Mouse (Mus musculus) embryonic facial prominence, embryonic 15.5 days (tissue): ENCODE data around the gene Crhr1. TPM values are rescaled to one million over a fixed set of nuclear protein-coding genes. Genes with fewer than 3 reads are reported as not detected.

Experiments
- ATAC-seq: fragments of 200-750 bp; cut with Nextera tagmentation; 2 replicates; pipeline ENCODE4 v1.8.0; 2017; ENCODE audit warnings: low read depth, moderate TSS enrichment; ENCODE audit not compliant: insufficient number of reproducible peaks, low FRiP score, low TSS enrichment
- H3K27ac ChIP-seq: fragments of 300-500 bp; sonication (generic); replicated peaks from 2 replicates; pipeline ENCODE4 v1.5.1; 2015; ENCODE audit warnings: mild to moderate bottlenecking, inconsistent platforms
- H3K27me3 ChIP-seq: fragments of 300-500 bp; sonication (generic); 2 replicates; pipeline ENCODE4 v1.6.1; 2015; ENCODE audit warnings: inconsistent platforms
- H3K36me3 ChIP-seq: fragments of 300-500 bp; sonication (generic); 2 replicates; pipeline ENCODE4 v1.6.1; 2015; ENCODE audit warnings: mild to moderate bottlenecking, inconsistent platforms
- H3K4me1 ChIP-seq: fragments of 300-500 bp; sonication (generic); 2 replicates; pipeline ENCODE4 v1.6.1; 2015; ENCODE audit warnings: inconsistent platforms
- H3K4me2 ChIP-seq: fragments of 300-500 bp; sonication (generic); replicated peaks from 2 replicates; pipeline ENCODE4 v1.6.1; 2015; ENCODE audit warnings: mild to moderate bottlenecking, inconsistent platforms
- H3K4me3 ChIP-seq: fragments of 300-500 bp; sonication (generic); replicated peaks from 2 replicates; pipeline ENCODE4 v1.5.1; 2015; ENCODE audit warnings: mild to moderate bottlenecking, inconsistent platforms
- H3K9ac ChIP-seq: fragments of 300-500 bp; sonication (generic); 2 replicates; pipeline ENCODE4 v1.6.1; 2015; ENCODE audit warnings: inconsistent platforms
- H3K9me3 ChIP-seq: fragments of 300-500 bp; sonication (generic); replicated peaks from 2 replicates; pipeline ENCODE4 v1.6.1; 2016; ENCODE audit warnings: inconsistent platforms
- WGBS: fragments of 180-500 bp; shearing (Covaris S2); methylation state at CpG from one replicate; pipeline ENCODE4 v1.1.7; 2015; 5-methylcytosine and 5-hydroxymethylcytosine counted together
- polyA plus RNA-seq: library from polyadenylated mRNA; unstranded; fragments of >200 nt; fragmentation: Nextera tagmentation; extraction: Ambion mirVana; gene quantifications from 2 replicates; pipeline ENCODE4 v1.2.1, GENCODE M21; 2015

Gene Crhr1
- 0.21 and 0.34 TPM in 2 replicates for polyA plus RNA-seq

DNA sequence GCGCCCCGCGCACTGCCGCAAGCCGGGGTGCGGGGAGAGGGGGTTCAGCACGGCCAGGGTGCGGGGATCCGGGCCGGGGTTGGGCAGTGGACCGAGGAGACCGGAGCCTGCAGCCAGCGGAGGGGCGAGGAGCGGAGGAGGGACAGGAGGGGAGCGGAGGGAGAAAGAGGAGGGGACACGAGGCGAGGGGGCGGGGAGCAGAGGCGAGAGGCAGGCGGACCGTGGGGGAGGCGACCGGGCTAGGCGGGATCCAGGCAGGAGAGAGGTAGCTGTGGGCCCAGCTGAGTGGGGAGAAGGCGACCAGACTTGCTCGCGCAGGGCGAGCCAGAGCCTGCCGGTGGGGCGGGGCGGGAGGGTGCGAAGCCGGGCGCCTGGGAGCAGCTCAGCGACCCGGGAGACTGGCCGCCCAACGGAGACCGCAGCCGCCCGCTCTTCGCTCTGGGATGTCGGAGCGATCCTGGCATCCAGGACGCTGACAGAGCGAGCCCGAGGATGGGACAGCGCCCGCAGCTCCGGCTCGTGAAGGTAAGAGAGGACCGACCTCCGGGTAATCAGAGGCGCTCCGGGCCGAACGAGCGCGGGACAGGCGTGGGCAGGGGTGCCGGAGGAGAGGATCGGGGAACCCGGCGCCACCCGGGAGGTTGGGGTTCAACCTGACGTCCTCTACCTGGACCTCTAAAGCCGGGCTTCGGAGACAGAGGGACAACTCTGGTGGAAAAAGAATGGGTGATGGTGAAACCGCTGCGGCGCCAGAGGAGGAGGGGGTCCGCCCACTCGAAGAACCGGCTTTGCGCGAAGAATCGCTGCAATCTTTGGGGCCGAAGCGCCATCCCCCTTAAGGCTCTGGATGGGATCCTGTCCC is at the start of gene Crhr1:
Gene Crhr1 (plus strand): TSS at position 276 of the 862 bp plus-strand sequence.
- peaks cover 25% of the 10 kb centered on the region for H3K4me1 ChIP-seq
- no peak within 1 kb of the TSS for H3K27ac ChIP-seq
- no peaks in the 10 kb centered on the region for H3K9me3 ChIP-seq
- no peak within 1 kb of the TSS for H3K9ac ChIP-seq
- H3K4me3 ChIP-seq: peak within 1 kb of the TSS; percentile 50
- H3K4me2 ChIP-seq: peak within 1 kb of the TSS; percentile 96
- peaks cover 86% of the 10 kb centered on the region for H3K27me3 ChIP-seq
- under 1% methylated on average over 65 of the region's 80 CpGs for WGBS
- peak; percentile 55; the same call in 1 of the 2 replicates for ATAC-seq
- no peaks in the 10 kb centered on the region for H3K36me3 ChIP-seq

DNA sequence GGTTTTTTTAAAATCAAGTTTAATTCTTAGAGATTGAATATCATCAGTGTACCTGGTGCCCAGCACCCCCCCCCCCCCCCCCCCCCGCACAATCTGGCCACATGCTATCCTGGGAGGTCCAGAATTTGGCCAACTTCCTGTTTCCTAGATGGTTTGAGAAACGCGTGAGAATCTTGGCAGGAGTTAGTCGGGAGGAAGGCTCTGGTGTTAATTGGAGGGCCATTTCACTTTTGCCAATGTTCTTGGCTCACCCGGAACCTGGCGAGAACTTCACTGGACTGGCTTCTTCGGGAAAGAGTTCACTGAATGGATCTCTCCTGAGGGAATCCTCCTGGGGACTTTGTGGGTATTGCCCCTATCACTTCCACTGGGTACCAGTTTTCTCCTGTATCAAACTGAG is 49.4 kb upstream of the Crhr1 start:
- Histone ChIP-seq H3K36me3 (no peaks in the 10 kb centered on the region), H3K9ac (no peak overlapping the region), H3K4me3 (no peak overlapping the region), H3K27ac (no peak overlapping the region), H3K4me1 (no peaks in the 10 kb centered on the region), H3K27me3 (no peaks in the 10 kb centered on the region), H3K4me2 (no peak overlapping the region), H3K9me3 (no peaks in the 10 kb centered on the region)
- no peak for ATAC-seq
- WGBS: 78% methylated on average over 7 of the region's 7 CpGs

DNA sequence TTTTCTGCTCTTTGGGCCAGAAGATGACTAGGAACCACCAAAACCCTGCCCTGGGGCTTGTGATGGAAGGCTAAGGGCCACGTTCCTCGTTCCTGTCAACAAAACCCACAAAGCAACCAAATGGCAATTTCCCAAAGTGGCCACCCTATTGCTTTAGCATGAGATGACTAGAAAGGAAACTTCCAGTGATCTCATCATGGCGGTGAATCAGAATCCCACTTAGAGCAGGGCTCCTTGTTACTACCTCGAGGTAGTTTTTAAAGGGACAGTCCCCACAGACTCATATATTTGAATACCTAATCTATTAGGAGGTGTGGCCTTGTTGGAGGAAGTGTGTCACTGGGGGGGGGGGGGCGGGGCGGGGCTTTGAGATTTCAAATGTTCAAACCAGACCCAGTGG is 48.9 kb upstream of the Crhr1 start:
- no peaks in the 10 kb centered on the region for H3K27me3 ChIP-seq
- whole genome bisulfite sequencing: 84% methylated on average over 6 of the region's 6 CpGs
- H3K4me3 ChIP-seq: no peak overlapping the region
- no peak for ATAC-seq
- H3K27ac ChIP-seq: no peak overlapping the region
- no peak overlapping the region for H3K9ac ChIP-seq
- no peaks in the 10 kb centered on the region for H3K4me1 ChIP-seq
- H3K36me3 ChIP-seq: no peaks in the 10 kb centered on the region
- no peak overlapping the region for H3K4me2 ChIP-seq
- no peaks in the 10 kb centered on the region for H3K9me3 ChIP-seq

- no peak overlapping the region for H3K4me2 ChIP-seq
- H3K9ac ChIP-seq: no peak overlapping the region
- 57% methylated on average over 10 of the region's 10 CpGs for WGBS
- no peaks in the 10 kb centered on the region for H3K9me3 ChIP-seq
- no peak for ATAC-seq
- H3K27me3 ChIP-seq: no peaks in the 10 kb centered on the region
- no peaks in the 10 kb centered on the region for H3K36me3 ChIP-seq
- H3K27ac ChIP-seq: no peak overlapping the region
- no peaks in the 10 kb centered on the region for H3K4me1 ChIP-seq
- H3K4me3 ChIP-seq: no peak overlapping the region
Measured at GRCm38 (mm10) chr11:104088519-104088918, 44.1 kb upstream of the Crhr1 start.

DNA sequence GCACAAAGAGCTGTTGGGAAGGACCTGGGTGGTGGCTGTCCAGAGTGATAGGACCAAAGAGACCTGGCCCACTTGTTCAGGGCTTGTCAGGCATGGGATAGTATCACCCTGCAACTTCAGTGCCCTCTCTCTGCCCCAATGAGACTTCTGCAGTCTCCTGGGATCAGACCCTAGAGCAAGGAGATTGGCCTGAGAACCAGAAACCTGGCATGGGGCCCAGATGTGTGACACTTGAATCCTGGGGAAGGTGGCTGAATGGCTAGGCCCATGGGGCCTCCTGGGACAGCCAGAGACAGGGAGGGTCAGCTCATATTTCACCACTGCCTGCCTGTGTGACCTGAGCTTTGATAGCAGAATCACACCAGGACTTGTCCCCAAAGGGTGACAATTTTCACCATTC is 41.9 kb upstream of the Crhr1 start:
- no peaks in the 10 kb centered on the region for H3K36me3 ChIP-seq
- H3K4me3 ChIP-seq: no peak overlapping the region
- no peak overlapping the region for H3K4me2 ChIP-seq
- ATAC-seq: peak; percentile 24; the same call in 1 of the 2 replicates
- H3K27ac ChIP-seq: no peak overlapping the region
- no peaks in the 10 kb centered on the region for H3K27me3 ChIP-seq
- no peaks in the 10 kb centered on the region for H3K4me1 ChIP-seq
- H3K9me3 ChIP-seq: no peaks in the 10 kb centered on the region
- no peak overlapping the region for H3K9ac ChIP-seq

DNA sequence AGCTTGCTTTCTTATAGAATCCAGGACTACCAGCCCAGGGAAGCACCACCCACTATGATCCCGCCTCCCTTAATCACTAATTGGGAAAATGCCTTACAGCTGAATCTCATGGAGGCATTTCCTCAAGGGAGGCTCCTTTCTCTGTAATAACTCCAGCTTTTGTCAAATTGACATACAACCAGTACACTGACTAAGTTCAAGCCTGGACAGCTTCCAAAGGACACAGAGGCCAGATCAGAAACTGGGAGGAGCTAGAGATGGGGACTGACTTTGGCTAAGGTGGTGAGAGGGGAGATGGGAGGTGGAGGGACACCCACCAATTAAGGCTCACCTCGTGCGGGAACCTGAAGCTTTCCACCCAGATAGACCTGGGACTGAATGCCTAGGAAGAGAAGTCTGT is 37.5 kb upstream of the Crhr1 start:
- H3K9ac ChIP-seq: no peak overlapping the region
- no peak overlapping the region for H3K4me3 ChIP-seq
- no peak overlapping the region for H3K4me2 ChIP-seq
- no peaks in the 10 kb centered on the region for H3K9me3 ChIP-seq
- no peaks in the 10 kb centered on the region for H3K27me3 ChIP-seq
- no peaks in the 10 kb centered on the region for H3K36me3 ChIP-seq
- no peak for ATAC-seq
- H3K27ac ChIP-seq: no peak overlapping the region
- 51% methylated on average over 3 of the region's 3 CpGs for WGBS
- peaks cover 13% of the 10 kb centered on the region for H3K4me1 ChIP-seq

GRCm38 (mm10) chr11:104096536-104096935 is 36.1 kb upstream of the Crhr1 start:
- ATAC-seq: no peak

DNA sequence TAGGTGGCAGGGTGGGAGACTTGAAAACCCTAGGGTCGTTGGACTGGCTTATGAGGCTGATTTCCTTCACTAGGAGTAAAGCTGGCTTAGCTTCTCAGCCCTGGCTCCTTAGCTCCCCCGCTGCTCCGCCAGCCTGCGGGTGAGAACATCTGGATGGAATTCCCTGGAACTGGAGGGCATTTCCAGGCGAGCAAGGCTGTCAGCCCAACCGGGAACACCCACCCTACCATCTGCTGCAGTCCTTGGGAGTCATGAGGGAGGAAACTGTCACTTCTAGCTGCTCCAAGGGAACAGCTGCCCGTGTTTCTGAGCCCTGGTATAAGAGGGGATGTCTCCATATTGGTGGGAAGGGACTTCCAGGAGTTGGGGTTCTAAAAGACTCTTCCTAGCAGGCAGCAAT is 33.1 kb upstream of the Crhr1 start:
- ATAC-seq: no peak
- no peak overlapping the region for H3K4me3 ChIP-seq
- no peaks in the 10 kb centered on the region for H3K9me3 ChIP-seq
- no peaks in the 10 kb centered on the region for H3K36me3 ChIP-seq
- H3K27me3 ChIP-seq: peaks cover 11% of the 10 kb centered on the region; the same call in 1 of the 2 replicates
- no peak overlapping the region for H3K9ac ChIP-seq
- H3K4me1 ChIP-seq: peaks cover 15% of the 10 kb centered on the region
- WGBS: 7% methylated on average over 7 of the region's 7 CpGs
- H3K27ac ChIP-seq: no peak overlapping the region
- H3K4me2 ChIP-seq: no peak overlapping the region

More at GRCm38 (mm10) chr11:104096536-104096935, 36.1 kb upstream of the Crhr1 start:
- H3K27ac ChIP-seq: no peak overlapping the region
- H3K9me3 ChIP-seq: no peaks in the 10 kb centered on the region
- H3K36me3 ChIP-seq: no peaks in the 10 kb centered on the region
- 80% methylated on average over 7 of the region's 7 CpGs for WGBS
- H3K4me2 ChIP-seq: no peak overlapping the region
- peaks cover 15% of the 10 kb centered on the region for H3K4me1 ChIP-seq
- no peak overlapping the region for H3K4me3 ChIP-seq
- H3K27me3 ChIP-seq: peaks cover under 1% of the 10 kb centered on the region; the same call in 1 of the 2 replicates
- H3K9ac ChIP-seq: no peak overlapping the region

DNA sequence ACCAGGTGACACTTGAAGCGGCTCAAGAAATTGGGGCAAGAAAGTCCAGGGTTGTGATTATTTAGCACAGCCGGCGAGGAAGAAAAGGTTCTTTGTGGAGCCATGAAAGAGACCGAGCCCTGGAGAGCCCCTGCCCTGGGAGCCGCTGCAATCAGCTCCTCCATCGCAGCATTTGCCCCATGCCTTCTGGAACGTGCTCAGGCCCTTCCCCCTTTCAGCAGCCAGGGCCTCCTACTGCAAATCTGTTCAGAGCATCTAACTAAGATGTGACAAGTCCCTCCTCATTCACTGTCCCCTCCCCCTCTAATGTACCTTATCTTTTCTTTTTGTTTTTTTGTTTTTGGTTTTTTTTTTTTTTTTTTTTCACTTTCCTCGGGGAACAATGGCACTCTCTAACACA is 30.0 kb upstream of the Crhr1 start:
- no peak overlapping the region for H3K9ac ChIP-seq
- ATAC-seq: no peak
- no peak overlapping the region for H3K4me3 ChIP-seq
- peaks cover 11% of the 10 kb centered on the region; the same call in 1 of the 2 replicates for H3K27me3 ChIP-seq
- H3K9me3 ChIP-seq: no peaks in the 10 kb centered on the region
- H3K27ac ChIP-seq: no peak overlapping the region
- peaks cover 15% of the 10 kb centered on the region for H3K4me1 ChIP-seq
- 28% methylated on average over 8 of the region's 8 CpGs for WGBS
- no peaks in the 10 kb centered on the region for H3K36me3 ChIP-seq
- H3K4me2 ChIP-seq: no peak overlapping the region

GRCm38 (mm10) chr11:104106329-104106728 is 26.3 kb upstream of the Crhr1 start:
- no peak for ATAC-seq
- Histone ChIP-seq H3K27ac (no peak overlapping the region), H3K9me3 (no peaks in the 10 kb centered on the region), H3K4me3 (no peak overlapping the region), H3K36me3 (no peaks in the 10 kb centered on the region), H3K4me1 (no peaks in the 10 kb centered on the region), H3K9ac (no peak overlapping the region), H3K27me3 (peaks cover 11% of the 10 kb centered on the region; the same call in 1 of the 2 replicates), H3K4me2 (no peak overlapping the region)
- 38% methylated on average over 5 of the region's 5 CpGs for WGBS

- Histone ChIP-seq H3K27ac (no peak overlapping the region), H3K4me3 (no peak overlapping the region), H3K9ac (no peak overlapping the region), H3K4me2 (no peak overlapping the region), H3K9me3 (no peaks in the 10 kb centered on the region), H3K4me1 (no peaks in the 10 kb centered on the region), H3K27me3 (0 out of 2 replicates have a peak, but pooled peaks cover 6% of the 10 kb centered on the region), H3K36me3 (no peaks in the 10 kb centered on the region)
- ATAC-seq: no peak
- WGBS: 49% methylated on average over 2 of the region's 2 CpGs
Measured at GRCm38 (mm10) chr11:104106969-104107368, 25.7 kb upstream of the Crhr1 start.

DNA sequence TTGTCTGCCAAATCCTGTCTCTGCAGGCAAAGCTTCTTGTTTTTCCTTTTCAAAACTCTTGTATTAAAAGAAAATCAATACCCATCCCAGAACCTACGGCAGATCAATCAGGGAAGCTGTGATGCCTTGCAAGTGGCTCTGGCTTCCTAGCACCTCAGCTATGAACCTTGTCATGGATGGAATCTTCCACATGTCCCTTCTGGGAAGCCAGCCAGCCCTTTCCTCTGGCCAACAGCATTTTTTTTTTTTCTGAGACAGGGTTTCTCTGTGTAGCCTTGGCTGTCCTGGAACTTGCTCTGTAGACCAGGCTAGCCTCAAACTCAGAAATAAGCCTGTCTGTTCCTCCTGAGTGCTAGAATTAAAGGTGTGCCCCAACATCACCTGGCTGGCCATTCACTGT is 22.3 kb upstream of the Crhr1 start:
- no peak overlapping the region for H3K27ac ChIP-seq
- no peak overlapping the region for H3K4me2 ChIP-seq
- no peaks in the 10 kb centered on the region for H3K4me1 ChIP-seq
- no peak overlapping the region for H3K9ac ChIP-seq
- ATAC-seq: no peak
- H3K9me3 ChIP-seq: no peaks in the 10 kb centered on the region
- H3K4me3 ChIP-seq: no peak overlapping the region
- 63% methylated on average over 1 of the region's 1 CpGs for WGBS
- H3K27me3 ChIP-seq: no peaks in the 10 kb centered on the region
- no peaks in the 10 kb centered on the region for H3K36me3 ChIP-seq
